Mouse (Mus musculus) megakaryocyte, embryonic 14.5 days (primary cell): ENCODE measurements around the gene Cadm4.

ENCODE experiments used
- FLI1 ChIP-seq: IDR thresholded peaks from 2 replicates; pipeline ENCODE4 v1.6.1; 2012; ENCODE audit warnings: low read length, inconsistent platforms, mixed read lengths
- GATA1 ChIP-seq: IDR thresholded peaks from 3 replicates; pipeline ENCODE4 v1.6.1; 2012; ENCODE audit warnings: mixed read lengths, low read length, inconsistent platforms, borderline replicate concordance

- TF ChIP-seq FLI1 (no peak), GATA1 (no peak)
These were observed 3.7 kb downstream of the Cadm4 start for GRCm38 (mm10) chr7:24485481-24485880.
